Mouse (Mus musculus) lung, adult 2 months (tissue): ENCODE results near the gene Ppp1r12a.

ENCODE experiments used
- CTCF ChIP-seq: fragments of 200-500 bp; IDR thresholded peaks from 2 replicates; pipeline ENCODE4 v1.5.1; 2011; ENCODE audit warnings: mild to moderate bottlenecking, low read length, control low read depth; ENCODE audit not compliant: insufficient read depth
- POLR2A ChIP-seq: fragments of 200-500 bp; IDR thresholded peaks from 2 replicates; pipeline ENCODE4 v1.6.1; 2011; ENCODE audit warnings: low read depth, mild to moderate bottlenecking, control low read depth, low read length, borderline replicate concordance; ENCODE audit errors: extremely low read depth

DNA sequence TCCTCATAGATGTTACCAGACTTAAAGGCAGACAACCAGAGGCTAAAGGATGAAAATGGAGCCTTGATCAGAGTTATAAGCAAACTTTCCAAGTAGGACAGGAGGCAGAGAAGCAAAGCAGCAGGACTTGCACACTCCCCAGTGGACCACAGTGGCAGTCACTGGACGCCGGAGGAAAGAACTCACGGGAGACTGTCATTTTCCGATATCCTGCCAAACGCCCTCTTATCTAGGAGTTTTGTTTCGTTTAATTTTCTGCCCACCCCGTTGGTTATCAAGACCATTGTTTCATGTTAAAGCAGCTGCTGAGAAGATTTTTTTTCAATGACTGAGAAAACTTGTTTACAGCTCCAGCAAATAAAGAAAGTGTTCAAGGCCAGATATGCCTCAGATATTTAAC is 115.2 kb downstream of the Ppp1r12a start:
- TF ChIP-seq CTCF, result no peak
- no peak for TF ChIP-seq POLR2A
